Mouse (Mus musculus): ENCODE measurements around the gene Olfr1274-ps. TPM values are rescaled to one million over a fixed set of nuclear protein-coding genes. Genes with fewer than 3 reads are reported as not detected.
"Not testable (repeated sequence)": the region's sequence is repeated elsewhere in the genome, so short reads cannot be mapped to it uniquely, and the experiment has no call there.

Gene Olfr1274-ps
- polyA plus RNA-seq, 1 experiment from 2014 or later, result not detected

DNA sequence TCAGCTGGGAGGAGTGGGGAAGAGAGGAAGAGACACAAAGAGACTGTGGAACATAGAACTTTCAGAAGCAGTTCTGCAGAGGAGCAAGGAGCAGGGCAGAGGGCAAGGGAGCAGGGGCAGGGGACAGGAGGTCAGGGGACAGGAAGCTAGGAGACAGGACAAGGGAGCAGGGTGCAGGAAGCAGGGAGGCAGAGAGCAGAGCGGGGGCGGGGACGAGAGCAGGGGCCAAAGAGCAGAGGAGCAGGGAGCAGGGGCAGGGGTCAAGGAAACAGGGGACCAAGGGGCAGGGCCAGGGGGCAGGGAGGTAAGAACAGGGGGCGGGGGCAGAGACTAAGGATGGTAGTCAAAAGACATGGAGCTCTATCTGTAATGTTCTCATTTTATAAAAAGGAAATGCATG is 43.3 kb downstream of the Olfr1274-ps start:
- 35% methylated on average over 4 of the region's 4 CpGs for WGBS
- not testable (repeated sequence) for H3K4me3 ChIP-seq; ATAC-seq (ENCODE audit: insufficient number of reproducible peaks, insufficient read depth, low FRiP score, low TSS enrichment); H3K4me1 ChIP-seq; H3K27me3 ChIP-seq; H3K4me2 ChIP-seq (replicated peaks); H3K9me3 ChIP-seq; H3K27ac ChIP-seq; H3K9ac ChIP-seq; H3K36me3 ChIP-seq

DNA sequence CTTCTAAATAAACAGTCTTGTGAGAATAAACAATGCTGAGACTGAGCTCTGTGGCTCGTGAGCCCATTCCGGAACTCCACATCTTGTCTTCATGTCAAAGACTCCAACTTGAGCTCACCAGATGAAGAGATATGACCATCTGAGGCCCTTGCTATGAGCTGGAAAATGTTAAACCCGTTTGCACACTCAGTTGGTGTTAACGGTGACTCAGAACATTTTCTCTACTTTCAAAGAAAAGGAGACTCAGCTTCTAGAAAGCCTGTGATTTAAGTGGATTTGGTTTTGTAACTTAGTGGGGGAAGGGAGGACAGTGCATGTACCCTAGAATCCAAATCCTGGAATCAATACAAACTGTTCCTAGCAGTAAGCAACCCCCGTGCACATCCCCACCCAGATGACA is 45.3 kb downstream of the Olfr1274-ps start:
- H3K27me3 ChIP-seq, result no peaks in the 10 kb centered on the region
- H3K4me3 ChIP-seq, result no peak overlapping the region
- ATAC-seq (ENCODE audit: insufficient number of reproducible peaks, insufficient read depth, low FRiP score, low TSS enrichment), result no peak
- no peak overlapping the region for H3K4me2 ChIP-seq (replicated peaks)
- H3K27ac ChIP-seq, result no peak overlapping the region
- 81% methylated on average over 5 of the region's 5 CpGs for WGBS
- H3K36me3 ChIP-seq, result no peaks in the 10 kb centered on the region
- H3K9me3 ChIP-seq, result no peaks in the 10 kb centered on the region
- no peaks in the 10 kb centered on the region for H3K4me1 ChIP-seq
- no peak overlapping the region for H3K9ac ChIP-seq

GRCm38 (mm10) chr2:90448967-90449740 is 50.7 kb downstream of the Olfr1274-ps start:
- ATAC-seq (ENCODE audit: insufficient number of reproducible peaks, insufficient read depth, low FRiP score, low TSS enrichment), result no peak
- Histone ChIP-seq H3K9ac (no peak overlapping the region), H3K4me2 (replicated peaks) (no peak overlapping the region), H3K4me3 (no peak overlapping the region), H3K27ac (no peak overlapping the region), H3K9me3 (no peaks in the 10 kb centered on the region), H3K27me3 (no peaks in the 10 kb centered on the region), H3K4me1 (no peaks in the 10 kb centered on the region), H3K36me3 (no peaks in the 10 kb centered on the region)
- 78% methylated on average over 15 of the region's 15 CpGs for WGBS

DNA sequence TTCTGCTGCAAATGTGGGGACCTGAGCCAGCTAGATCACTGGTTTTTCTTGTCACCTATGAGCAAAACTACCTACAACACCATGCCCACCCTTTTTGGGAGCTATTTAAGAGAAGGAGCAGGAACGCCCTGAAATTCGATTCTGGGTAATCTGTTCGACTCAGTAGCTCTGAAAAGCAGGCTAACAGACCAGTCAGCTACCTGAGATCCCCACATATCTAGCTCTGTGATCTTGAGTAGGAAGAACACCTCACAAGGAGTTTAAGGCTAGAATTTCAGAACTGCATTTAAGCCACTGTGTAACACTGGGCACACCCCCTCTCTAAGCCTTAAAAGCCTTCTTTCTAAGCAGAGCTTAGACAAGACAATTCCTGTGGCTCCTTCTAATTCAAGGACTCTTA is 53.9 kb downstream of the Olfr1274-ps start:
- Histone ChIP-seq H3K4me2 (replicated peaks) (no peak overlapping the region), H3K9ac (no peak overlapping the region), H3K9me3 (no peaks in the 10 kb centered on the region), H3K27me3 (no peaks in the 10 kb centered on the region), H3K4me1 (no peaks in the 10 kb centered on the region), H3K4me3 (no peak overlapping the region), H3K27ac (no peak overlapping the region), H3K36me3 (no peaks in the 10 kb centered on the region)
- ATAC-seq (ENCODE audit: insufficient number of reproducible peaks, insufficient read depth, low FRiP score, low TSS enrichment), result no peak
- WGBS, result 72% methylated on average over 3 of the region's 3 CpGs

Other genes starting within 250 kb of the Olfr1274-ps start
- not detected in 2 replicates for gene Olfr1270, start 245.6 kb upstream of the Olfr1274-ps start, polyA plus RNA-seq (2016; fragmentation: Nextera tagmentation; extraction: Ambion mirVana)
- not detected in 2 replicates for gene Olfr1506, start 174.2 kb upstream of the Olfr1274-ps start, polyA plus RNA-seq (2016; fragmentation: Nextera tagmentation; extraction: Ambion mirVana)
- gene Olfr142, start 141.1 kb upstream of the Olfr1274-ps start, polyA plus RNA-seq (2016; fragmentation: Nextera tagmentation; extraction: Ambion mirVana), result not detected in 2 replicates
- gene Olfr1271, start 127.7 kb upstream of the Olfr1274-ps start, polyA plus RNA-seq (2016; fragmentation: Nextera tagmentation; extraction: Ambion mirVana), result not detected in 2 replicates
- not detected in 2 replicates for gene Olfr1272, start 105.8 kb upstream of the Olfr1274-ps start, polyA plus RNA-seq (2016; fragmentation: Nextera tagmentation; extraction: Ambion mirVana)
- gene Gm13769, start 76.5 kb upstream of the Olfr1274-ps start, polyA plus RNA-seq (2016; fragmentation: Nextera tagmentation; extraction: Ambion mirVana), result not detected in 2 replicates
- 2.6 and 3.7 TPM in 2 replicates for gene Ptprj, start 182.0 kb downstream of the Olfr1274-ps start, polyA plus RNA-seq (2016; fragmentation: Nextera tagmentation; extraction: Ambion mirVana)